Comparison of ENCODE assay signal across 15 mouse cellular contexts in genomic region chr15:67825796-67826484, GRCm38 (mm10).
"Had no signal": no experiment of that assay in that cellular context is flagged by ENCODE, and none has a peak within 500 bp of the region (broad histone marks: within the 10 kb centered on the region; RNA-seq: fewer than 3 reads in every experiment).

No protein-coding gene starts in this region.

- H3K4me2 ChIP-seq: hindbrain, embryonic 15.5 days; limb, embryonic 15.5 days; liver, embryonic 12.5 days; neural tube, embryonic 15.5 days had no signal

- H3K27ac ChIP-seq: hindbrain, embryonic 15.5 days; limb, embryonic 15.5 days; liver, embryonic 12.5 days; midbrain, embryonic 10.5 days; neural tube, embryonic 15.5 days had no signal

- DNase-seq: kidney, adult 2 months; kidney, postnatal 36 days; layer of hippocampus, adult 9-11 months; layer of hippocampus, postnatal 36 days; lung, postnatal 36 days; midbrain, embryonic 14.5 days; right cerebral cortex, adult 18-20 months; right cerebral cortex, postnatal 25 days; thymus, postnatal 4 days had no signal

- H3K4me3 ChIP-seq: hindbrain, embryonic 15.5 days; limb, embryonic 15.5 days; liver, embryonic 12.5 days; midbrain, embryonic 10.5 days; myocyte; neural tube, embryonic 15.5 days had no signal

- H3K27me3 ChIP-seq: hindbrain, embryonic 15.5 days; limb, embryonic 15.5 days; liver, embryonic 12.5 days; neural tube, embryonic 15.5 days had no signal

- H3K4me1 ChIP-seq: hindbrain, embryonic 15.5 days; limb, embryonic 15.5 days; liver, embryonic 12.5 days; midbrain, embryonic 10.5 days; neural tube, embryonic 15.5 days had no signal

- H3K9me3 ChIP-seq: hindbrain, embryonic 15.5 days; limb, embryonic 15.5 days; liver, embryonic 12.5 days; midbrain, embryonic 10.5 days; neural tube, embryonic 15.5 days had no signal

- ATAC-seq: liver, embryonic 12.5 days had no signal

- H3K36me3 ChIP-seq: hindbrain, embryonic 15.5 days; limb, embryonic 15.5 days; liver, embryonic 12.5 days; midbrain, embryonic 10.5 days; neural tube, embryonic 15.5 days had no signal

- H3K9ac ChIP-seq: hindbrain, embryonic 15.5 days; limb, embryonic 15.5 days; liver, embryonic 12.5 days; neural tube, embryonic 15.5 days had no signal
